Mouse (Mus musculus): ENCODE data around the gene Aff1.

DNA sequence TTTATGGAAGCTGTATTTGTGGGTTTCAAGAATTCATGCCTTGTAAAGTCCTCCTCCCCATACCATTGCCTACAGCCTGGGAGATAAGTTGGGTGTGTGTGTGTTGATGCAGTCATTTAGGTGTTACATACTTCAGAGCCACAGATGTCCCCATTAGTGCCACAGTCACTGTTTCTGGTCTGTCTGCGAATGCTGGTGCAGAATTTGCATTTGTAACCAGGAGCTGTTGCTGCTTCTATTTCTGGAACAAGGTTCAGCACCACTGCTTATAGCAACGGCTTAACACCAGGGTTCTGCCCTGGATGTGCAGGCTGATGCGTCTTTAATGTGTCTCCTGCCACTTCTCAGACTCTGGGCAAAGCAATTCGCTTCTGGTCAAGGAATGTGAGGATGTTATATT, 7.4 kb downstream of the Aff1 start:
- TF ChIP-seq EP300 (IDR thresholded peaks at IDR 0.05; ENCODE audit: low read depth) (no peak), CTCF (IDR thresholded peaks at IDR 0.05; ENCODE audit: low read depth) (no peak)
